Mouse (Mus musculus) fibroblast of lung, adult 2 months (primary cell): ENCODE measurements around the gene Gdpd2.

Experiments
- DNase-seq: peaks from one replicate; pipeline ENCODE4 v3.0.0-alpha.2; 2011; ENCODE audit warnings: low read depth

Gene Gdpd2

GRCm38 (mm10) chrX:100777655-100778234, 48.1 kb downstream of the Gdpd2 start:
- DNase-seq = no peak

GRCm38 (mm10) chrX:100778397-100778796, 48.7 kb downstream of the Gdpd2 start:
- no peak for DNase-seq
